Mouse (Mus musculus) MEL (cell line): ENCODE measurements around the gene Lcp1. TPM values are rescaled to one million over a fixed set of nuclear protein-coding genes. Genes with fewer than 3 reads are reported as not detected.

Experiments used
- DNase-seq: peaks from one replicate; pipeline ENCODE4 v3.0.0; 2011; ENCODE audit warnings: low read depth, low spot score
- H3K27ac ChIP-seq: 2 replicates; pipeline ENCODE4 v1.5.1; 2012; ENCODE audit warnings: low read depth, mild to moderate bottlenecking, control low read depth, low read length, moderate library complexity; ENCODE audit not compliant: control insufficient read depth
- H3K27me3 ChIP-seq, 2 experiments: fragments of 150-350 bp in 1 of 2; sonication (generic) in 1 of 2; 2 replicates each; pipeline ENCODE4 v1.6.1; 2012; ENCODE audit warnings: low read length in 2 of 2, mild to moderate bottlenecking in 2 of 2, improper control_type of control experiment in 1 of 2, moderate library complexity in 1 of 2; ENCODE audit not compliant: insufficient read depth in 2 of 2, control insufficient read depth in 1 of 2
- H3K36me3 ChIP-seq, 2 experiments: 2 replicates each; pipeline ENCODE4 v1.6.1; 2012 to 2014; ENCODE audit warnings: low read length in 2 of 2, improper control_type of control experiment in 1 of 2, inconsistent platforms in 1 of 2, mild to moderate bottlenecking in 1 of 2; ENCODE audit not compliant: insufficient read depth in 2 of 2, control insufficient read depth in 1 of 2
- H3K4me1 ChIP-seq, 2 experiments: fragments of 150-350 bp in 1 of 2; sonication (generic) in 1 of 2; 2 replicates each; pipeline ENCODE4 v1.6.1; 2012; ENCODE audit warnings: low read length in 2 of 2, improper control_type of control experiment in 1 of 2, mild to moderate bottlenecking in 1 of 2; ENCODE audit not compliant: insufficient read depth in 2 of 2, control insufficient read depth in 1 of 2
- H3K4me3 ChIP-seq, 2 experiments: fragments of 150-350 bp in 1 of 2; sonication (generic) in 1 of 2; 2 replicates each; pipeline ENCODE4 v1.5.1; 2012; ENCODE audit warnings: low read depth in 2 of 2, low read length in 2 of 2, mild to moderate bottlenecking in 2 of 2, moderate library complexity in 2 of 2, control low read depth in 1 of 2, improper control_type of control experiment in 1 of 2; ENCODE audit not compliant: control insufficient read depth in 1 of 2, insufficient read depth in 1 of 2
- H3K79me2 ChIP-seq: 2 replicates; pipeline ENCODE4 v1.6.1; 2012; ENCODE audit warnings: mild to moderate bottlenecking, low read length, moderate library complexity; ENCODE audit not compliant: control insufficient read depth, poor library complexity, insufficient read depth
- H3K9ac ChIP-seq: 2 replicates; pipeline ENCODE4 v1.6.1; 2012; ENCODE audit warnings: low read depth, mild to moderate bottlenecking, control low read depth, low read length, moderate library complexity; ENCODE audit not compliant: control insufficient read depth, poor library complexity, severe bottlenecking
- H3K9me3 ChIP-seq: fragments of 150-350 bp; sonication (generic); replicated peaks from 2 replicates; pipeline ENCODE4 v1.6.1; 2012; ENCODE audit warnings: mild to moderate bottlenecking, low read length, improper control_type of control experiment, moderate library complexity; ENCODE audit not compliant: insufficient read depth
- BHLHE40 ChIP-seq: IDR thresholded peaks from 2 replicates; pipeline ENCODE4 v1.6.1; 2012; ENCODE audit warnings: low read depth, mild to moderate bottlenecking, inconsistent platforms, low read length, improper control_type of control experiment, borderline replicate concordance
- CHD1 ChIP-seq: IDR thresholded peaks from 2 replicates; pipeline ENCODE4 v1.6.1; 2012; ENCODE audit warnings: low read depth, mild to moderate bottlenecking, inconsistent platforms, low read length, improper control_type of control experiment
- CHD2 ChIP-seq: IDR thresholded peaks from 2 replicates; pipeline ENCODE4 v1.6.1; 2011; ENCODE audit warnings: low read length, improper control_type of control experiment
- CTCF ChIP-seq, 3 experiments: IDR thresholded peaks in 2 of 3; conservative IDR thresholded peaks in 1 of 3; 2 replicates each; pipeline ENCODE4 v1.5.1; 2011 to 2012; ENCODE audit warnings: low read length in 3 of 3, low read depth in 2 of 3, mild to moderate bottlenecking in 2 of 3, improper control_type of control experiment in 1 of 3, inconsistent platforms in 1 of 3, mixed read lengths in 1 of 3, moderate library complexity in 1 of 3; ENCODE audit not compliant: control insufficient read depth in 1 of 3, insufficient read depth in 1 of 3, poor library complexity in 1 of 3, severe bottlenecking in 1 of 3
- E2F4 ChIP-seq: IDR thresholded peaks from 2 replicates; pipeline ENCODE4 v1.6.1; 2011; ENCODE audit warnings: low read depth, low read length, improper control_type of control experiment, borderline replicate concordance
- ELF1 ChIP-seq: IDR thresholded peaks from 2 replicates; pipeline ENCODE4 v1.6.1; 2014; ENCODE audit warnings: low read depth, mild to moderate bottlenecking, inconsistent platforms, low read length, improper control_type of control experiment, moderate library complexity
- EP300 ChIP-seq, 2 experiments: IDR thresholded peaks; 2 replicates each; pipeline ENCODE4 v1.6.1; 2011; ENCODE audit warnings: improper control_type of control experiment in 2 of 2, low read length in 2 of 2, low read depth in 1 of 2, mild to moderate bottlenecking in 1 of 2
- ETS1 ChIP-seq: IDR thresholded peaks from 2 replicates; pipeline ENCODE4 v1.6.1; 2012; ENCODE audit warnings: low read depth, mild to moderate bottlenecking, inconsistent platforms, low read length, improper control_type of control experiment, moderate library complexity
- GABPA ChIP-seq: IDR thresholded peaks from 2 replicates; pipeline ENCODE4 v1.6.1; 2012; ENCODE audit warnings: low read depth, mild to moderate bottlenecking, inconsistent platforms, low read length, improper control_type of control experiment, moderate library complexity
- GATA1 ChIP-seq: IDR thresholded peaks from 2 replicates; pipeline ENCODE4 v1.6.1; 2011; ENCODE audit warnings: low read depth, low read length, improper control_type of control experiment
- JUND ChIP-seq: IDR thresholded peaks from 2 replicates; pipeline ENCODE4 v1.6.1; 2011; ENCODE audit warnings: low read depth, mild to moderate bottlenecking, improper control_type of control experiment, low read length
- KAT2A ChIP-seq: conservative IDR thresholded peaks from 2 replicates; pipeline ENCODE4 v1.6.1; 2012; ENCODE audit warnings: low read depth, low read length, improper control_type of control experiment, inconsistent platforms
- MAFK ChIP-seq: IDR thresholded peaks from 2 replicates; pipeline ENCODE4 v1.6.1; 2011; ENCODE audit warnings: low read depth, mild to moderate bottlenecking, low read length, improper control_type of control experiment, borderline replicate concordance
- MAX ChIP-seq: IDR thresholded peaks from 2 replicates; pipeline ENCODE4 v1.6.1; 2011; ENCODE audit warnings: low read length, improper control_type of control experiment
- MEF2A ChIP-seq: IDR thresholded peaks from 2 replicates; pipeline ENCODE4 v1.6.1; 2014; ENCODE audit warnings: low read depth, mild to moderate bottlenecking, inconsistent platforms, low read length, improper control_type of control experiment; ENCODE audit not compliant: poor library complexity, insufficient replicate concordance, severe bottlenecking; ENCODE audit errors: extremely low read depth
- MXI1 ChIP-seq: IDR thresholded peaks from 2 replicates; pipeline ENCODE4 v1.6.1; 2011; ENCODE audit warnings: mild to moderate bottlenecking, low read depth, low read length, improper control_type of control experiment
- MYB ChIP-seq: IDR thresholded peaks from 2 replicates; pipeline ENCODE4 v1.6.1; 2011; ENCODE audit warnings: mild to moderate bottlenecking, low read depth, low read length, improper control_type of control experiment
- MYC ChIP-seq: IDR thresholded peaks from 2 replicates; pipeline ENCODE4 v1.6.1; 2011; ENCODE audit warnings: low read depth, mild to moderate bottlenecking, low read length, improper control_type of control experiment, moderate library complexity
- NELFE ChIP-seq: IDR thresholded peaks from 2 replicates; pipeline ENCODE4 v1.6.1; 2011; ENCODE audit warnings: low read depth, low read length, improper control_type of control experiment
- NRF1 ChIP-seq: IDR thresholded peaks from 2 replicates; pipeline ENCODE4 v1.6.1; 2014; ENCODE audit warnings: low read depth, mild to moderate bottlenecking, inconsistent platforms, low read length, improper control_type of control experiment, moderate library complexity; ENCODE audit not compliant: poor library complexity, insufficient read depth, severe bottlenecking
- POLR2A ChIP-seq, 2 experiments: IDR thresholded peaks; 2 replicates each; pipeline ENCODE4 v1.6.1; 2011 to 2012; ENCODE audit warnings: low read length in 2 of 2, mild to moderate bottlenecking in 2 of 2, control low read depth in 1 of 2, improper control_type of control experiment in 1 of 2, low read depth in 1 of 2, moderate library complexity in 1 of 2; ENCODE audit not compliant: control insufficient read depth in 1 of 2, insufficient read depth in 1 of 2, poor library complexity in 1 of 2
- POLR2AphosphoS5 ChIP-seq: IDR thresholded peaks from 2 replicates; pipeline ENCODE4 v1.6.1; 2012; ENCODE audit warnings: low read depth, borderline replicate concordance, mild to moderate bottlenecking, inconsistent platforms, low read length, moderate library complexity, mixed read lengths
- RAD21 ChIP-seq: IDR thresholded peaks from 2 replicates; pipeline ENCODE4 v1.6.1; 2011; ENCODE audit warnings: mild to moderate bottlenecking, low read depth, low read length, improper control_type of control experiment
- SIN3A ChIP-seq: IDR thresholded peaks from 2 replicates; pipeline ENCODE4 v1.6.1; 2012; ENCODE audit warnings: low read length, improper control_type of control experiment, inconsistent platforms
- TAL1 ChIP-seq: IDR thresholded peaks from 2 replicates; pipeline ENCODE4 v1.6.1; 2012; ENCODE audit warnings: mild to moderate bottlenecking, inconsistent platforms, low read length, moderate library complexity, mixed read lengths
- TBP ChIP-seq: IDR thresholded peaks from 2 replicates; pipeline ENCODE4 v1.8.0; 2011; ENCODE audit warnings: low read depth, low read length, improper control_type of control experiment
- TCF12 ChIP-seq: IDR thresholded peaks from 2 replicates; pipeline ENCODE4 v1.6.1; 2014; ENCODE audit warnings: low read depth, mild to moderate bottlenecking, inconsistent platforms, low read length, improper control_type of control experiment, moderate library complexity
- UBTF ChIP-seq: IDR thresholded peaks from 2 replicates; pipeline ENCODE4 v1.6.1; 2012; ENCODE audit warnings: low read depth, mild to moderate bottlenecking, inconsistent platforms, low read length, improper control_type of control experiment, moderate library complexity, borderline replicate concordance; ENCODE audit not compliant: insufficient read depth
- USF1 ChIP-seq: IDR thresholded peaks from 2 replicates; pipeline ENCODE4 v1.6.1; 2014; ENCODE audit warnings: low read depth, mild to moderate bottlenecking, inconsistent platforms, low read length, improper control_type of control experiment, moderate library complexity
- ZC3H11A ChIP-seq: IDR thresholded peaks from 2 replicates; pipeline ENCODE4 v1.6.1; 2012; ENCODE audit warnings: low read depth, mild to moderate bottlenecking, inconsistent platforms, low read length, improper control_type of control experiment
- ZKSCAN1 ChIP-seq: IDR thresholded peaks from 2 replicates; pipeline ENCODE4 v1.6.1; 2012; ENCODE audit warnings: low read depth, mild to moderate bottlenecking, inconsistent platforms, low read length, improper control_type of control experiment, moderate library complexity
- polyA plus RNA-seq, 2 experiments: library from polyadenylated mRNA; stranded (reverse) in 1 of 2; unstranded in 1 of 2; fragments of >175 nt in 1 of 2; fragments of >200 nt in 1 of 2; gene quantifications; 2 replicates each; pipeline versions ENCODE4 v1.2.1 to v1.2.4; 2012; ENCODE audit warnings: low replicate concordance in 2 of 2, low read depth in 1 of 2; ENCODE audit not compliant: insufficient read length in 2 of 2, insufficient read depth in 1 of 2, missing spikeins in 1 of 2
- total RNA-seq: library from RNA; depleted of rRNA; stranded (reverse); fragments of 300-350 nt; gene quantifications from 2 replicates; pipeline ENCODE4 v1.2.3, GENCODE M21; 2012

Lcp1 gene
- total and polyA plus RNA-seq, 3 experiments, result 11.0 to 20.3 TPM; not detected in 1

- H3K4me3 ChIP-seq, result no peak overlapping the region
- DNase-seq, result no peak
- peaks cover 11 to 18% of the 10 kb centered on the region in 2 experiments for H3K4me1 ChIP-seq
- no peaks in the 10 kb centered on the region for H3K27me3 ChIP-seq
- H3K79me2 ChIP-seq, result peaks cover 11% of the 10 kb centered on the region; the same call in 1 of the 2 replicates
- peaks cover 0 to 30% of the 10 kb centered on the region in 2 experiments; a peak in 2 of 4 replicates for H3K36me3 ChIP-seq
- no peak overlapping the region for H3K9ac ChIP-seq
- H3K9me3 ChIP-seq, result no peaks in the 10 kb centered on the region
- TF ChIP-seq CHD1 (no peak), GATA1 (no peak), RAD21 (no peak), NRF1 (no peak), TCF12 (no peak), MAX (no peak), GABPA (no peak), TAL1 (no peak), MAFK (no peak), MXI1 (no peak), KAT2A (no peak), E2F4 (no peak), CHD2 (no peak), MYB (no peak), EP300 (IDR thresholded peaks at IDR 0.05; ENCODE audit: low read depth in 1 of 2, low read length in 2 of 2) (no peak), TBP (no peak), USF1 (no peak), POLR2A (IDR thresholded peaks at IDR 0.05; ENCODE audit: control insufficient read depth in 1 of 2, insufficient read depth in 1 of 2, low read depth in 1 of 2, low read length in 2 of 2, poor library complexity in 1 of 2) (no peak)
- TF ChIP-seq, all 39 proteins: peak for 0
- H3K27ac ChIP-seq, result no peak overlapping the region
Observed at GRCm38 (mm10) chr14:75175781-75176180, 44.9 kb downstream of the Lcp1 start.

GRCm38 (mm10) chr14:75176425-75177045 is 45.6 kb downstream of the Lcp1 start:
- DNase-seq, result peak; percentile 65
- H3K27me3 ChIP-seq, result no peaks in the 10 kb centered on the region
- H3K36me3 ChIP-seq, result peaks cover 0 to 33% of the 10 kb centered on the region in 2 experiments; a peak in 2 of 4 replicates
- no peaks in the 10 kb centered on the region for H3K9me3 ChIP-seq
- H3K4me3 ChIP-seq, result peak overlapping the region; percentile 21 to 36; a peak in 2 of 4 replicates
- peak overlapping the region; percentile 49 for H3K9ac ChIP-seq
- H3K79me2 ChIP-seq, result peaks cover 11% of the 10 kb centered on the region; the same call in 1 of the 2 replicates
- peak overlapping the region; percentile 55 for H3K27ac ChIP-seq
- peaks cover 17 to 25% of the 10 kb centered on the region in 2 experiments for H3K4me1 ChIP-seq
- TF ChIP-seq POLR2AphosphoS5, result no peak
- TF ChIP-seq CTCF (IDR thresholded peaks at IDR 0.05 in 2 of 3, conservative IDR thresholded peaks at IDR 0.05 in 1 of 3; ENCODE audit: control insufficient read depth in 1 of 3, insufficient read depth in 1 of 3, low read depth in 2 of 3, low read length in 3 of 3, poor library complexity in 1 of 3, severe bottlenecking in 1 of 3), result no peak
- TF ChIP-seq ZC3H11A, result no peak
- TF ChIP-seq MAFK, result no peak
- no peak for TF ChIP-seq GATA1
- no peak for TF ChIP-seq MEF2A
- TF ChIP-seq SIN3A, result peak; percentile 45; the same call in 1 of the 2 replicates
- no peak for TF ChIP-seq NRF1
- no peak for TF ChIP-seq RAD21
- no peak for TF ChIP-seq KAT2A
- TF ChIP-seq ZKSCAN1, result no peak
- no peak for TF ChIP-seq UBTF
- TF ChIP-seq NELFE, result peak; percentile 43
- no peak for TF ChIP-seq BHLHE40
- no peak for TF ChIP-seq MYC
- no peak for TF ChIP-seq ETS1
- no peak for TF ChIP-seq JUND
- peak; percentile 43; the same call in 1 of the 2 replicates for TF ChIP-seq TBP
- TF ChIP-seq USF1, result peak; percentile 74
- TF ChIP-seq ELF1, result peak; percentile 67
